Mouse (Mus musculus): ENCODE data around the gene Herc4. TPM values are rescaled to one million over a fixed set of nuclear protein-coding genes. Genes with fewer than 3 reads are reported as not detected.
A peak's percentile ranks its signal among the peaks of the same experiment; 100 is the strongest.

Herc4 gene
- 27.7 and 31.7 TPM in 2 replicates for polyA plus RNA-seq (2015; fragmentation: Nextera tagmentation; extraction: Ambion mirVana)

DNA sequence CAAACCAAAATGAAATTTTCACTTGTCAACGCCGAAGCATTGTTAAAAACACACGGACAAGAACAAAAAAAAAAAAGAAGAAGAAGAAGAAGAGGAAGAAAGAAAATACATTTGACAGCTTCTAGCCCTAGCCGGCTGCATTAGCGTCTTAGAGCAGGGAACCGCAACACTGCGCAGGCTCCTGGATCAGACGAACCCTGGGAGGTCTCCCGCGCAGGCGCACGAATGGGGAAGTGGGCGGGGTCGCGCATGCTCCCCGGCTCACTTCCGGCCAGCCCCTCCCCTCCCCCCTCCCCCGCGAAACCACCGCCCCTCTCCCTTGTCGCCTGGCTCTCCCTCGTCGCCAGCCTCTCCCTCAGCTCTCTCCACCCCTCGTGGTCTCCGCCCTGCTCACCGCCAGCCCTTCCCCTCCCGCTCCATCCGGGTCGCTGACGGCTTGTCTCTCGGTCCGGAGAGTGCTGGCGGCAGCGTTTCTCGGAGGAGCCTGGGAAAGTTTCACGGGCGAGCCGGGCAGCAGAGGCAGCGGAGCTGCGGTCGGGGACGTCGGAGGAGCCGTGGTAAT is at the start of gene Herc4:
Herc4 (plus strand) TSS at position 318 of the 562 bp plus-strand sequence.
- no peaks in the 10 kb centered on the region for H3K36me3 ChIP-seq (ENCODE audit: control insufficient read depth, insufficient read depth, low read length)
- H3K9me3 ChIP-seq (ENCODE audit: control insufficient read depth, low read length) = no peaks in the 10 kb centered on the region
- H3K27me3 ChIP-seq (replicated peaks; ENCODE audit: control insufficient read depth, insufficient read depth, low read length) = no peaks in the 10 kb centered on the region
- H3K4me1 ChIP-seq (ENCODE audit: control insufficient read depth, insufficient read depth, low read length) = peaks cover 4% of the 10 kb centered on the region; the same call in 1 of the 2 replicates
- H3K4me2 ChIP-seq (ENCODE audit: low read depth, low read length) = peak within 1 kb of the TSS; percentile 52
- peak within 1 kb of the TSS; percentile 99 for H3K27ac ChIP-seq (ENCODE audit: low read length)
- H3K9ac ChIP-seq (ENCODE audit: low read depth, low read length) = peak within 1 kb of the TSS; percentile 98
- WGBS = under 1% methylated on average over 43 of the region's 44 CpGs
- ATAC-seq = peak; percentile 100
- H3K4me3 ChIP-seq (ENCODE audit: low read length) = peak within 1 kb of the TSS; percentile 96

DNA sequence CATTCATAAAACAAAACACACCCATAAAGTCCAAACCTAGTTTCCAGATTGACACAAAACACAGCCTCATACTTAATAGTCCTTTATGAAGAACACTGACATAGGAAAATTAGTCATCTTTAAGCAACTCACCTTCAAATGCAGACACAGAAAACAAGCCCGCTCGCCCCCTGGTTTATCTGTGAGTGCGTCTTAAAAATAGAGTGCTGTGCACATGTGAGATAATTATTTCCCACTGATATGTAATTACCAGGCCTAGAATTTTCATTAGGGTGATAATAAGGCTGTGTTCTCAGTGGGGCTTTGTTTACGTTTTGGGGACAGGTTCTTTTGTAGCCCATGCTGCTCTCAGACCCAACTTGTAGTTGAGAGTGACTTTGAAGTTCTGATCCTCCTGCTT is 44.6 kb upstream of the Herc4 start:
- H3K9me3 ChIP-seq (ENCODE audit: control insufficient read depth, low read length) = no peaks in the 10 kb centered on the region
- no peak overlapping the region for H3K4me3 ChIP-seq (ENCODE audit: low read length)
- no peak overlapping the region for H3K9ac ChIP-seq (ENCODE audit: low read depth, low read length)
- H3K27ac ChIP-seq (ENCODE audit: low read length) = no peak overlapping the region
- ATAC-seq = no peak
- WGBS = 80% methylated on average over 4 of the region's 4 CpGs
- H3K36me3 ChIP-seq (ENCODE audit: control insufficient read depth, insufficient read depth, low read length) = no peaks in the 10 kb centered on the region
- H3K4me1 ChIP-seq (ENCODE audit: control insufficient read depth, insufficient read depth, low read length) = no peaks in the 10 kb centered on the region
- no peak overlapping the region for H3K4me2 ChIP-seq (ENCODE audit: low read depth, low read length)
- H3K27me3 ChIP-seq (replicated peaks; ENCODE audit: control insufficient read depth, insufficient read depth, low read length) = no peaks in the 10 kb centered on the region

DNA sequence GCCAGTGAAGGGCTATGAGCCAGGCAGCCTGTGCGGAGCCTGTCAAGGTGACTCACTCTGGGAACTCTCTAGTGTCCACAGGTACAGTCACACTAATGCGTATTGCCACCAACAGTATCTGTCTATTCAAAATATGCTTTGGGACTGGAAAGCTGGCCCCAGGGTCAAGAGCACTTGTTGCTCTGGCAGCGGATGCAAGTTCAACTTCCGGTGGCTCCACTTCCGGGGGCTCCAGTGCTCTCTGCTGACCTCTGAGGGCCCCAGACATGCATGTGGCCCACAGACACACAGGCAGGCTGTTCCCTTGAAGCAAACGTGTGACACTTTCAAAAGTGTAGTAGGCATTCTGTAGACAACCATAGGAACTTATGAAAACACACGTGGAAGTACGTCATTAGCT is 42.1 kb upstream of the Herc4 start:
- Histone ChIP-seq H3K9me3 (ENCODE audit: control insufficient read depth, low read length) (no peaks in the 10 kb centered on the region), H3K27me3 (replicated peaks; ENCODE audit: control insufficient read depth, insufficient read depth, low read length) (no peaks in the 10 kb centered on the region), H3K4me3 (ENCODE audit: low read length) (no peak overlapping the region), H3K4me1 (ENCODE audit: control insufficient read depth, insufficient read depth, low read length) (no peaks in the 10 kb centered on the region), H3K36me3 (ENCODE audit: control insufficient read depth, insufficient read depth, low read length) (no peaks in the 10 kb centered on the region), H3K27ac (ENCODE audit: low read length) (no peak overlapping the region), H3K9ac (ENCODE audit: low read depth, low read length) (no peak overlapping the region), H3K4me2 (ENCODE audit: low read depth, low read length) (no peak overlapping the region)
- WGBS = 71% methylated on average over 8 of the region's 8 CpGs
- ATAC-seq = no peak

DNA sequence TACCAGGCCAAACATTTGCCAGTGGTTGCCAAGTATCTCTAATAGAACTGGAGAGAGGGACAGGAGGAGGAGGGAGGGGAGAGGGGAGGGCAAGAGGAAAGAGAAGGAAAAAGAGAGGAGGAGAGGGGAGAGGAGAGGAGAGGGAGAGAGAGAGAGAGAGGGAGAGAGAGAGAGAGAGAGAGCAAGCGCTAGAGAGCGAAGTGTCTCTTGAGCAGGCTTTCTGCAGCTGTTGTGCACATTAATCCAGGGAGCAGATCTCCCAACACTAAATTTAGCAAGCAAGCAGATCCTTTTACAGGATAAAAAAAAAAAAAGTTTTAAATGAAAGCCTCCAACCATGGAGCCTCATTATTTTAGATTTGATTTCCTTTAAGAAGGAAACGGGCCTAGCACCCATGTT is 40.6 kb upstream of the Herc4 start:
- Histone ChIP-seq H3K36me3 (ENCODE audit: control insufficient read depth, insufficient read depth, low read length) (no peaks in the 10 kb centered on the region), H3K27me3 (replicated peaks; ENCODE audit: control insufficient read depth, insufficient read depth, low read length) (no peaks in the 10 kb centered on the region), H3K4me1 (ENCODE audit: control insufficient read depth, insufficient read depth, low read length) (no peaks in the 10 kb centered on the region), H3K4me2 (ENCODE audit: low read depth, low read length) (no peak overlapping the region), H3K9me3 (ENCODE audit: control insufficient read depth, low read length) (no peaks in the 10 kb centered on the region), H3K4me3 (ENCODE audit: low read length) (no peak overlapping the region), H3K9ac (ENCODE audit: low read depth, low read length) (no peak overlapping the region), H3K27ac (ENCODE audit: low read length) (no peak overlapping the region)
- 65% methylated on average over 3 of the region's 3 CpGs for whole genome bisulfite sequencing
- no peak for ATAC-seq

DNA sequence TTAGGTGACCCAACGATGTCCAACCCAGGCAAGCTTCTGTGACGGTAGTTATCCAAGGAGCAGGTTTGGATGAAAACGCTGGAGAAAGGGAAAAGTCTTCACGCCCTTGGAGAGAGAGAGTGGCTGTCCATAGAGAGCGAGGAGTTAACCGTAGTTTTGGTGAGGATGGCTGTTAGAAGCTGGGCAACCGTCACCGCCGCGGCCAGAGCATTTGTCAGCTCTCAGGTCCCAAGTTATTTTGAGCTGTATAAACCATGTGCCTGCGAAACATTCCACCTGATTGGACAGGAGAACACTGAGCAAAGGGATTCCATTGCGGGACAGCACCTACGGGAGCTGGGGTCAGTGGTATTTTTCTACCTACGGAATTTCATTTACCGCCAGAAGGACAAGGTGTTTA is 39.9 kb upstream of the Herc4 start, which contains the start of gene Mypn:
Mypn (minus strand) TSS at position 225 of the 400 bp plus-strand sequence.
- no peak within 1 kb of the TSS for H3K9ac ChIP-seq (ENCODE audit: low read depth, low read length)
- H3K4me1 ChIP-seq (ENCODE audit: control insufficient read depth, insufficient read depth, low read length) = no peaks in the 10 kb centered on the region
- ATAC-seq = no peak
- H3K27ac ChIP-seq (ENCODE audit: low read length) = no peak within 1 kb of the TSS
- H3K4me3 ChIP-seq (ENCODE audit: low read length) = no peak within 1 kb of the TSS
- no peaks in the 10 kb centered on the region for H3K9me3 ChIP-seq (ENCODE audit: control insufficient read depth, low read length)
- H3K4me2 ChIP-seq (ENCODE audit: low read depth, low read length) = no peak within 1 kb of the TSS
- no peaks in the 10 kb centered on the region for H3K36me3 ChIP-seq (ENCODE audit: control insufficient read depth, insufficient read depth, low read length)
- H3K27me3 ChIP-seq (replicated peaks; ENCODE audit: control insufficient read depth, insufficient read depth, low read length) = no peaks in the 10 kb centered on the region
- 86% methylated on average over 15 of the region's 15 CpGs for WGBS

DNA sequence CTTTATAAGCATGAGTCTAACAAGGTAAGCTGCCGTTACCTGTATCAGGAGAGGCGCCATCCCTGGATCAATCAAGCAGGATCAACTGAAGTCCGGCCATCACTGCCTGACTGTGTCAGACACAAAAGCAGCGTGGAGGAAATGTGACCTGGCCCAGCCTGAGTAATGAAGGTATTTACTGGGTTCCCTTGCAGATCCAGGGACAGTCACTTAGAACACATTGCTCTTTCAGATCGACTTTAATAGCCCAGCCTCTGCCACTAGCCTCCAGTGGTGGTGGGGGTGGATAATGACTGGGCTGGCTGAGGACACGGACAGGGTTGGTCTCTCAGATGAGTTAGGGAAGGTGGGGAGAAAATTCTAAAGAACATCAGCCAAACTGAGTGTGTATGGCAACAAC is 34.7 kb upstream of the Herc4 start:
- no peak overlapping the region for H3K27ac ChIP-seq (ENCODE audit: low read length)
- no peaks in the 10 kb centered on the region for H3K4me1 ChIP-seq (ENCODE audit: control insufficient read depth, insufficient read depth, low read length)
- no peak for ATAC-seq
- H3K27me3 ChIP-seq (replicated peaks; ENCODE audit: control insufficient read depth, insufficient read depth, low read length) = no peaks in the 10 kb centered on the region
- H3K4me3 ChIP-seq (ENCODE audit: low read length) = no peak overlapping the region
- no peak overlapping the region for H3K9ac ChIP-seq (ENCODE audit: low read depth, low read length)
- WGBS = 56% methylated on average over 6 of the region's 6 CpGs
- no peaks in the 10 kb centered on the region for H3K36me3 ChIP-seq (ENCODE audit: control insufficient read depth, insufficient read depth, low read length)
- no peak overlapping the region for H3K4me2 ChIP-seq (ENCODE audit: low read depth, low read length)
- no peaks in the 10 kb centered on the region for H3K9me3 ChIP-seq (ENCODE audit: control insufficient read depth, low read length)

DNA sequence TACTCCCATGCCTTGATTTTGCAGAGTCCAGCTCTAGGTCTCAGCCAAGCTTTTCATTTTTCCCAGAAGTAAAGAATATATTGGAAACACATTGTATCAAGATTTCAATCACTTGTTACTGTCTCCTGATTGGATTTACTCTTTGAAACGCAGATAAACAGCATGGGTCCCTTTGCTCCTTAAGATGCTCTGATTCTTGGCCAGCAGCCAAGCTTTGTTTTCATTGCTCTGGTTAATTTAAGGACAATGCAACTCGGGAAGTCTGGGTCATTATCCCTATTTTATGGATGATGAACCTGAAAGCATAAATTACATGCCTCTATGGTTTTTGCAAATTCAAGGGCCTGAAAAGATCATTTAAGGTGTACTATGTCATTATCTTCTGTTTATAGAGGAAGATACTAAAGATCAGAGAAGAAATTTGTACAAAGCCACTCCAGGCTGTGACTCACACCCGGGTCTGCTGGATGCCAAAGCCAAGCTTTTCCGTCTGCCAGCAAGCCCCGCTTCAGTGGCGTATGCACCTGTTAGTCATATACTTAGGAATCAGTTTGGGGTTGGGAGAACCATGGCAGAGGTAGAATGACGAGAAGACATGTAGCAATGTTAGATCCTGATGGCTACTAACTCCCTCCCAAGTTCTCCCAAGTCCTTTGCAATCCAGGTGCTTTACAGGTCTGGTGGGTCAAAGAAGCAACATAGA is 22.4 kb upstream of the Herc4 start:
- Histone ChIP-seq H3K9ac (ENCODE audit: low read depth, low read length) (no peak overlapping the region), H3K27me3 (replicated peaks; ENCODE audit: control insufficient read depth, insufficient read depth, low read length) (no peaks in the 10 kb centered on the region), H3K9me3 (ENCODE audit: control insufficient read depth, low read length) (no peaks in the 10 kb centered on the region), H3K27ac (ENCODE audit: low read length) (no peak overlapping the region), H3K36me3 (ENCODE audit: control insufficient read depth, insufficient read depth, low read length) (no peaks in the 10 kb centered on the region), H3K4me2 (ENCODE audit: low read depth, low read length) (no peak overlapping the region), H3K4me3 (ENCODE audit: low read length) (no peak overlapping the region), H3K4me1 (ENCODE audit: control insufficient read depth, insufficient read depth, low read length) (no peaks in the 10 kb centered on the region)
- 68% methylated on average over 7 of the region's 7 CpGs for WGBS
- no peak for ATAC-seq

DNA sequence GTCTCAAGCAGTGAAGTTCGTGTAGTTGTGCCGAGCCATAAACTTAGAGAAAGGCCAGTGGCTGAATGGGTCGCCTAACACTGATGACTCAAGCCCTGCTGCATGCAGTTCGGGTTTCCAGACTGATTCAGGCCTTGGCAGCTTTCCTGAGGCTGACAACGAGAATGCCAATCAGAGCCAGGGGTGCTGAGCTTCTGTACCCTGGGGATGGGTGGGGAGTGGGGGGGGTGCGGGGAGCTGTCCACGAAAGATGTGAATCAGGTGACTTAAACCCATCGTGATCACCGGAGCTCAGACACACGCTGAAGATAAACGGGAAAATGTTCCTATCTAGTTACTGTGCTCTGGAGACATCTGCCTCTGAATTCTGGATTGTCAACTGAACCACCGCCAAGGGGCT is 19.3 kb upstream of the Herc4 start:
- H3K9ac ChIP-seq (ENCODE audit: low read depth, low read length) = no peak overlapping the region
- H3K36me3 ChIP-seq (ENCODE audit: control insufficient read depth, insufficient read depth, low read length) = no peaks in the 10 kb centered on the region
- H3K27me3 ChIP-seq (replicated peaks; ENCODE audit: control insufficient read depth, insufficient read depth, low read length) = no peaks in the 10 kb centered on the region
- H3K4me2 ChIP-seq (ENCODE audit: low read depth, low read length) = no peak overlapping the region
- WGBS = 71% methylated on average over 12 of the region's 12 CpGs
- H3K4me3 ChIP-seq (ENCODE audit: low read length) = no peak overlapping the region
- ATAC-seq = no peak
- no peaks in the 10 kb centered on the region for H3K9me3 ChIP-seq (ENCODE audit: control insufficient read depth, low read length)
- no peaks in the 10 kb centered on the region for H3K4me1 ChIP-seq (ENCODE audit: control insufficient read depth, insufficient read depth, low read length)
- no peak overlapping the region for H3K27ac ChIP-seq (ENCODE audit: low read length)

DNA sequence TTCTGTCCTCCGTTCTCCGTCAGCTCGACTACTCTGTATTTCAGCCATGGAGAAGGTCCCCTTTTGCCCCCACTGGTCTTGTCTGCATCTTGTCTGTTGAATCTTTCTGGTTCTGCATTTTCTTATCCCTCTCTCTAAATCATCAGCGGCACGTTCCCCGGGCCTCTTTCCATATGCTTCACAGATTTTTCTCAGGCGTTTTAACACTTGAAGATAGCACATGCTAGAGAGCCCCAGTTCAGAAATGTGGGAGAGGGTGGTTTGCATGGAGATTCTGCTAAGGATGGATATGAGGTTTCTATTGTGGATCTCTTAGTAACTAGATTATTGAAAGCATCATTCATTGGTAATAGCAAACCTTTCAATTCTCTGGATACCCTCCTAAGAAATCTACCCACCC is 13.3 kb upstream of the Herc4 start:
- no peak overlapping the region for H3K4me3 ChIP-seq (ENCODE audit: low read length)
- ATAC-seq = no peak
- no peaks in the 10 kb centered on the region for H3K36me3 ChIP-seq (ENCODE audit: control insufficient read depth, insufficient read depth, low read length)
- no peaks in the 10 kb centered on the region for H3K4me1 ChIP-seq (ENCODE audit: control insufficient read depth, insufficient read depth, low read length)
- H3K27ac ChIP-seq (ENCODE audit: low read length) = no peak overlapping the region
- WGBS = 77% methylated on average over 7 of the region's 7 CpGs
- H3K9ac ChIP-seq (ENCODE audit: low read depth, low read length) = no peak overlapping the region
- H3K27me3 ChIP-seq (replicated peaks; ENCODE audit: control insufficient read depth, insufficient read depth, low read length) = no peaks in the 10 kb centered on the region
- no peaks in the 10 kb centered on the region for H3K9me3 ChIP-seq (ENCODE audit: control insufficient read depth, low read length)
- no peak overlapping the region for H3K4me2 ChIP-seq (ENCODE audit: low read depth, low read length)

All from intestine, embryonic 16.5 days (tissue).